ENCODE assay signal across 8 mouse cellular contexts in genomic region chr16:17532271-17532670, GRCm38 (mm10). TPM values are rescaled to one million over a fixed set of nuclear protein-coding genes. Genes with fewer than 3 reads are reported as not detected.
DNase-seq lines count a peak whose midpoint lies in the region; TF ChIP-seq lines count a peak whose summit lies in the region.

No protein-coding gene starts in this region.

- H3K27ac ChIP-seq in spleen, adult 2 months (ENCODE audit: insufficient read depth, low read length): no peak overlapping the region

- H3K4me3 ChIP-seq in spleen, adult 2 months (ENCODE audit: extremely low read depth, insufficient read depth, insufficient read length): no peak overlapping the region

- WGBS in spleen, adult 2 months: 65% methylated on average over 4 of the region's 4 CpGs

- TF ChIP-seq POLR2A in spleen, adult 2 months (IDR thresholded peaks at IDR 0.05; ENCODE audit: low read depth, low read length): no peak

- H3K36me3 ChIP-seq in spleen, adult 2 months (ENCODE audit: control insufficient read depth, insufficient read depth, low read length): peaks cover 12% of the 10 kb centered on the region

- H3K27me3 ChIP-seq in spleen, adult 2 months (ENCODE audit: control insufficient read depth, insufficient read depth, low read length): no peaks in the 10 kb centered on the region; the same call in 1 of the 2 replicates

- TF ChIP-seq CTCF in spleen, adult 2 months (IDR thresholded peaks at IDR 0.05; ENCODE audit: extremely low read depth, insufficient read depth, insufficient read length, insufficient replicate concordance): peak; percentile 8; the same call in 1 of the 2 replicates

- H3K4me1 ChIP-seq in spleen, adult 2 months (ENCODE audit: control insufficient read depth, insufficient read depth, insufficient read length): peaks cover 7% of the 10 kb centered on the region

- DNase-seq in cerebellum, adult 18-20 months: peak; percentile 44 to 58
- no peak for DNase-seq in cerebellum, adult 11-12 months
- DNase-seq in spleen, adult 2 months (ENCODE audit: low read depth in 1 of 2, low spot score in 2 of 2): peak in 1 of 2 experiments; percentile 46
- DNase-seq in spleen, postnatal 4 days (ENCODE audit: low spot score in 2 of 2): no peak
- DNase-seq in kidney, postnatal 10 days: peak; percentile 62
- peak; percentile 45 for DNase-seq in retina, embryonic 14.5 days (ENCODE audit: low spot score)
- DNase-seq in ovary, postnatal 14 days (ENCODE audit: low spot score): no peak
- DNase-seq in heart, adult 8-10 months (ENCODE audit: low spot score): no peak

RNA-seq across cellular contexts. Expression of gene Thap7, which starts 1.3 kb away (rescaled TPM):
- 56.2 and 81.6 TPM in 2 replicates for polyA plus RNA-seq in spleen, adult 2 months (2012; rRNA removed)
- total RNA-seq in heart, adult 8-10 months (2022): 10 to 100 TPM; 16.6 to 18.5 (median 17.6) TPM

RNA-seq across cellular contexts. Expression of gene Lztr1, which starts 23.8 kb away (rescaled TPM):
- polyA plus RNA-seq in spleen, adult 2 months (2012; rRNA removed): 110 and 149 TPM in 2 replicates
- total RNA-seq in heart, adult 8-10 months (2022): 10 to 100 TPM; 26.0 to 37.0 (median 29.7) TPM

RNA-seq across cellular contexts. Expression of gene Lrrc74b, which starts 28.8 kb away (rescaled TPM):
- polyA plus RNA-seq in spleen, adult 2 months (2012; rRNA removed): not detected in 2 replicates
- total RNA-seq in heart, adult 8-10 months (2022): not detected

RNA-seq across cellular contexts. Expression of gene P2rx6, which starts 29.4 kb away (rescaled TPM):
- polyA plus RNA-seq in spleen, adult 2 months (2012; rRNA removed): 0.15 and 0.33 TPM in 2 replicates
- total RNA-seq in heart, adult 8-10 months (2022): 1 to 10 TPM; 1.1 to 2.9 (median 2.0) TPM

RNA-seq across cellular contexts. Expression of gene Aifm3, which starts 42.9 kb away (rescaled TPM):
- polyA plus RNA-seq in spleen, adult 2 months (2012; rRNA removed): 0.23 TPM in 2 replicates
- total RNA-seq in heart, adult 8-10 months (2022): under 1 TPM in 1 of 4 experiments, not detected in 3; 0.35 TPM

Comparison
In these comparisons a context has a peak if more than half of its experiments do, and no peak if none do; other contexts are left out.
1. DNase-seq: peak in cerebellum, adult 18-20 months (2 of 2), kidney, postnatal 10 days (single experiment) and retina, embryonic 14.5 days (single experiment); none in cerebellum, adult 11-12 months (single experiment), spleen, postnatal 4 days (0 of 2), ovary, postnatal 14 days (single experiment) and heart, adult 8-10 months (single experiment).